Mouse (Mus musculus): Measurements from ENCODE around the gene Cat.

DNA sequence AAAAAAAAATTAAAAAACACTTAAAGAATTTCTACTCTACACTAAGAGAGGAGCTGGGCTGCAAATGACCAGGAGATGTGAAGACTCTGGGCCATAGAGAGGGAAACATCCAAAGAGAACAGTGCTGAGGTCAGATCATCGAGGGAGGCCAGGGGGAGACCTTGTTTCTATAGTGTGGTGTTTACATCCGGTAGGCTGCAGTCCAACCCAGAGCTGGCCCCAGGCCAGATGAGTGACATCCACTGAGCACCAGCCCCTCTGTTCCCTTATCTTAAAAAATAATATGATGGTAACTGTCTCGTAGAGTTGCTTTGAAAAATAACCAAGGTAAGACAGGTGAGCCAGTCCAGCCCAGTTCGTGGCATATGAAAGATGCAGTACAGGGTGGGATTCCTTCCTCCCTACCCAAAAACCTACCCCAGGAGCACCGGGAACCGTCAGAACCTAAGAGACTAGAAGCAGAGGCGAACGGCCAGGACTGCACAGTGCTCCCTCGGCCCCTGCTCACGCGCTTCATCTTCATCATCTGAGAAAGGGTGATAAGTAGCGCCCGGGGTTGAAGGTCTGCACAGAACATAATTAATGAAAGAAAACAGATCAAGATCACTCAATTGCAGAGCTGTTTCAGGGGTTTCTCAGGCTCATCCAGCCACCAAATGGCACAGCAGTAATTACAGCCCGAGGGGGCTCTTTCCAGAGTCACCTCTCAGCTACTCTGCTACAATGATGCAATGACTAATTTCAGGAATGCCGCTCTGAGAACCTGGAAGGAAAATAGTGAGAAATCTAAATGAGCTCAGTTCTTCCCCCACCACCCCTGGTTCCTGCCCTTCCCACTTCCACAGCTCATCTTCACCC lies 64.1 kb downstream of the Cat start:
- no peak for TF ChIP-seq CTCF (conservative IDR thresholded peaks at IDR 0.05 in 1 of 2, IDR thresholded peaks at IDR 0.05 in 1 of 2; ENCODE audit: low read depth in 2 of 2, low read length in 2 of 2)
- TF ChIP-seq ETS1 (conservative IDR thresholded peaks at IDR 0.05; ENCODE audit: low read depth, low read length): no peak
- no peak for TF ChIP-seq MYC (IDR thresholded peaks at IDR 0.05; ENCODE audit: low read depth, low read length)
- no peak for TF ChIP-seq KAT2A (IDR thresholded peaks at IDR 0.05; ENCODE audit: insufficient replicate concordance, low read length)
- no peak for TF ChIP-seq POLR2A (IDR thresholded peaks at IDR 0.05; ENCODE audit: low read depth, low read length)
- TF ChIP-seq SIN3A (IDR thresholded peaks at IDR 0.05; ENCODE audit: low read length): no peak
- TF ChIP-seq ZC3H11A (IDR thresholded peaks at IDR 0.05; ENCODE audit: low read depth, low read length): no peak
- no peak for TF ChIP-seq MAX (IDR thresholded peaks at IDR 0.05; ENCODE audit: low read length)
- no peak for TF ChIP-seq ZMIZ1 (IDR thresholded peaks at IDR 0.05; ENCODE audit: low read depth, low read length)
- no peak for TF ChIP-seq USF1 (IDR thresholded peaks at IDR 0.05; ENCODE audit: low read depth, low read length)
